Mouse (Mus musculus): ENCODE results near the gene Gm11437.
A peak's percentile ranks its signal among the peaks of the same experiment; 100 is the strongest.

Gene Gm11437

GRCm38 (mm10) chr11:84167046-84167526, at the start of gene Gm11437:
Gene Gm11437 (minus strand): TSS chr11:84167476.
- no peak for DNase-seq

- no peak for DNase-seq
Observed at GRCm38 (mm10) chr11:84210876-84211275, 43.6 kb upstream of the Gm11437 start.

- no peak for DNase-seq
Observed at GRCm38 (mm10) chr11:84205776-84206175, 38.5 kb upstream of the Gm11437 start.

DNA sequence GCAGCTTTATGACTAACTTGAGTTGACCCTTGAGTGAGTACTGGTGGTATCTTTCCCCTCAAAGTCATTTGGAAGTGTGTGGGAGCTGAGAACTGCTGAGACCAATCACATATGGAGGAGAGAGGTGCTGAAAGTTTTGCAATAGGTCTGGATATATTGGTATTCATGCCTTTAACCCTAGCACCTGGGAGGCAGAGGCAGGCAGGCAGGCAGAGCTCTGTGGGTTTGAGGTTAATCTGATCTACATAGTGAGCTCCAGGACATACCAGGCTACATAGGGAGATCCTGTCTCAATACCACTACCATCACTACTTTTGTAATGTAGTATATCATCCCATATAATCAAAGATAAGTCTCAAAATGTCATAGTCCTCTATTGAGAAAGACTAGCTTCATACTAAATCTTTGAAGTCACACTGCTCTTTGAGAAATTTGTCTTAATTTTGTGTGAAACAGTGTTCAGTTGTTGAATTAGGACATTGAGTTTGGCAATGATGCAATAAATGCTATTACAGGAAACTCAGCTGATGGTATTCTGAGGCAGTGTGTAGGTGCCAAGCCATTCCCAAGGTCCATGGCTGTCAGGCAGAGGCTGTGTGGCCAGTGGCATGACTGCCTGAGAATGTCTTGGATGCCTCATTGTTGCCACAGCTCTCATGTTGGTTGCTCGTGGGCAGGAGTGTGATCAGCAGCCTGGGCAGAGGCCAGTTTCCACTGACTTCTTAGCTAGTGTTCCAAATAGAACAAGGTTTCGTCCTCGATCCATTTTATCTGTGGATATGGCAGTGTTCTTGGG, 30.5 kb upstream of the Gm11437 start:
- DNase-seq, result peak; percentile 12

- no peak for DNase-seq
Observed at GRCm38 (mm10) chr11:84194751-84195150, 27.5 kb upstream of the Gm11437 start.

- peak; percentile 56 for DNase-seq
Observed at GRCm38 (mm10) chr11:84193249-84193648, 26.0 kb upstream of the Gm11437 start.

GRCm38 (mm10) chr11:84190581-84191233, 23.4 kb upstream of the Gm11437 start:
- no peak for DNase-seq

DNA sequence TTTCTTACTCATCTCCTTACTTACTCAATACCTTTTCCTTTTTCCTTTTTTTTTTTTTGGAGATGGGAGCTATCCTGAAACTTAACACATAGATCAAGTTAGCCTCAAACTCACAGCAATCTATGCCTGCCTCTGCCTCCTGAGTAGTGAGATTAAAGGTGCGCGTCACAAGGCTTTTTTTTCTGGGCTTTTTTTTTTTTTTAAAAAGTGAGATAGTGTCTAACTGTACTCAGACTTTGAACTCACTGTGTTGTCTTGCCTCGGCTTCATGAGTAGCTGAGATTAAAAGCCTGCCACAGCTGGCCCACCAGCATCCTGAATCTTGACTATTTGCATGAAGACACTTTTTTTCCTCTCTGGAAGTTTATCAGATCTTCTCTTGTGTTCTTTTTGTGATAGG, 21.3 kb upstream of the Gm11437 start:
- no peak for DNase-seq

DNA sequence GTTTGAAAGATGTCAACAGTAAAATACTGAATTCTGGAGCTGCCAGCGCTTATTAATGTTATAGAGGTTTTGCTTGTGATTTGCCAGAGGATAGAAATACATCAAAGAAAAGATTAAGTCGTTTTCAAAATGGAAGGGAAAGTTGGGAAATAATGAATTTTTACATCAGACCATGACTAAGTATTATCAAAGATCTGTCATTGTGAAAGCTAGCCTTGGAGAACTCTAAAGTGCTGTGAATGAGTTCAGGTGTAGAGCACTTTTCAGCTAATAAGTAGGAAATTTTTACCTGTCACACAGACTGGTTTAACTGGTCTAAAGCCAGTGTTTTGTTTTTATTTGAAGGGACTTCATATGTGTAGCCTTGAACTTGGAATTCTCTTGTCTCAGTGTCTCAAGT, 14.0 kb upstream of the Gm11437 start:
- no peak for DNase-seq

GRCm38 (mm10) chr11:84179954-84180598, 12.8 kb upstream of the Gm11437 start:
- peak; percentile 76 for DNase-seq

DNA sequence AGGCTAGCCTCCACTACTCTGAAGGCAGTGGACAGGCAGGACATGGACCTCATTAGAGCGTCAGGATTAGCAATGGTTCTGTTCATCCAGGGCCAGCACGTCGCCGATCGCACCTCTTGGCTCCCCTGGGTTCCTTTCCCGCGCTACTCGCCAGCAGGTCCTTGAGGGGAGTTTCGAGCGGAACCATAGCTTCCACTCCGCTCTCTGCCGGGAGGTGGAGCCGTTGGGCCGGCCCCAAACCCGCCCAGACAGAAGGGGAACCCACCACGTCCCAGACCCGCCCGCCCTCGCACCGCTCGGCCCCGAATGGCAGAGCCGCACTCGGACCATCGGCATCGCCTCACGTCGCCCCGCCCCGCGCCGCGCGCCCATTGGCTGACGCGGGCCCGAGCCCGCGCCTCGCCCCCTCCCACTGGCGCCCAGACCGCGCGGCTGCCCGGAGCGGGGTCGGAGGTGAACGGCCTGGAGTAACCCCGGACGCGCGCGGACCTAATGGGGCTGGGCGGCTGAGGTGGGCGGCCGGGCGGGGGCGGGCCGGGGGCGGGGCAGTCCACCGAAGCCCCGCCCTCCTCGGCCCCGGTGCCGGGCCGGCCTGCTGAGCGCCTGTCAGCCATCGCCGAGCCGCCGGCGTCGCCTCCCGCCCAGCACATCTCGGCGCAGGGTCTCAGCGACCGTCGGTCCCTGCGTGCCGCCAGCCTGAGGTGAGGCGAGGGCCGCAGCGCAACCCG, 12.1 kb upstream of the Gm11437 start:
- DNase-seq, result peak; percentile 97

GRCm38 (mm10) chr11:84178571-84178970, 11.3 kb upstream of the Gm11437 start:
- no peak for DNase-seq

DNA sequence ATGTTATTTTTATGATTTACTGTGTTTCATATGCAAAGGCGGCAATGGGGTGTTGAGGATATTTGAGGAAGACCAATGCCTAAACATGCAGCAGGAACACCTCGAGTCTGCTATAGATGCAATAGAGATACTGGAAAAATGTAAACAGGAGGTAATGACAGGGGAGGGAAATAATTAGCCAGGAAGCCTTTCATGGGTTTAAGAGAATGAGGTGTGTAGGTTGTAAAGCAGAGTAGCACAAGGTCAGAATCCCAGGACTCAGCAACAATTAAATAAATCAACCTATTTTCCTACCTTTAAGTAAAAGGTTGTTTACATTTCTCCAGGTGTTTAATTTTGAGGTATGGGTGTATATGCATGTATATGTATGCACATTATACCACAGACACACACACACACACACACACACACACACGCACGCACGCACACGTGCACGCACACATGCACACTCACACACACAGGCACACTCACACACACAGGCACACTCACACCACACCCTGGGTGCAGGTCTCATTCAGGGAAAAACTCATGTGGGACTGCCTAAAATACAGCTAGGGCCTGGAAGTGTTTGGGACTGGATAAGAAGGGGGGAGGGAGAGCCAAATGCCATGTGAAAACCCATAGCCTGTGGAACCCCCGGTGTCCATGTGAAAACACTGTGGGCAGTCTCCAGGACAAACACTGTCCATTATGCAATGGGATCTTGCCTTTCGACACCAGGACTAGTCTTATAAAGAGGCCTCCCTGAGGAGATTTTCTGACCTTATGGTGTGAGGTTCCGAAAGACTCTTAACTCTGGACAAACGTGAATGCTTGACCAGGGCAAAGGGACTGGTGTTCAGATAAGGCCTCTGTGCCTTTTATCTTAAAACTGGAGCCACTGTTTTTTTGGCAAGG, 5.5 kb upstream of the Gm11437 start:
- DNase-seq, result no peak

DNA sequence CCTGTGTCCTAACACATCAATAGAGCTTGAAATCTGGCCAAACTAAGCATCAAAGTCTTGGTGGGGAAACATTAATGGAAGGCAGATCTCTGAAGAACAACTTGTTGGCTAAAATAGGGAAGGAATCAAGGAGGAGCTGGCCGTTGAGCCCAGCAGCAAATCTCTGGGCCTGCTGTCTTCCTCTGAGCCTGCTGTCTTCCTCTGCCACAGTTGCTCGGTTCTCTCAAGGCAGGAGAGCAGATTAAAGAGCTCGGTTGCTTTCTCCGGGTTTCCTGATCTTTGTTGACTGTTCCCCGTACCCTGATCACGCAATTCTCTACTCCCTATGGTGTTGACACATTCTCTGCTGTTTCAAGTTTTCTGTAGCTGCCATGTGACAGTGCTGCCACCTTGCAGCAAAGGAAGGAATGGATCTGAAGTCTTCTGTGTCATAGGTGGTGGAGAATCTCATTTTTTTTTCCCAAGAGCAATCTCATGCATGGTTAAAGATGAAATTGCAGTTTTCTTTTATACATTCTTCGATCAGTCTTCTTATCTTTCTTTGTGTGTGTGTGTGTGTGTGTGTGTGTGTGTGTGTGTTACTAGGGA, 1.5 kb upstream of the Gm11437 start:
- peak; percentile 46 for DNase-seq

GRCm38 (mm10) chr11:84164561-84164960, 2.7 kb downstream of the Gm11437 start:
- DNase-seq, result no peak

DNA sequence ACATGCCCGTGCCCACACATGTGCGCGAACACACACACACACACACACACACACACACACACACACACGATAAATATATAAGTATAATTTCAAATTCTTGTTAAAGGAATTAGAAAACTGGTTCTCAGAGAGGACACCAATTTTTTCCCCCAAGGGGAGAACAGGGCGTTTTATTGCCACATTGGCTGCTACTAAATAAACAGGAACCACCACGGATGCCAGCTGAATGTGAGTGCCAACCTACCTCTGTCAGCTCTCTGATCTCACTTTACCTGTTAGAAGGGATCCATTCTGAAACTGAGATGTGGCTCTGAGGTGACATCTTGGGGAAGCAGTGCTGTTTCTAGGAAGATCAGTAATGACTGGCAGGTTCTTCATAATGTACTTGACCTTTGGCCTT, 3.2 kb downstream of the Gm11437 start:
- no peak for DNase-seq

DNA sequence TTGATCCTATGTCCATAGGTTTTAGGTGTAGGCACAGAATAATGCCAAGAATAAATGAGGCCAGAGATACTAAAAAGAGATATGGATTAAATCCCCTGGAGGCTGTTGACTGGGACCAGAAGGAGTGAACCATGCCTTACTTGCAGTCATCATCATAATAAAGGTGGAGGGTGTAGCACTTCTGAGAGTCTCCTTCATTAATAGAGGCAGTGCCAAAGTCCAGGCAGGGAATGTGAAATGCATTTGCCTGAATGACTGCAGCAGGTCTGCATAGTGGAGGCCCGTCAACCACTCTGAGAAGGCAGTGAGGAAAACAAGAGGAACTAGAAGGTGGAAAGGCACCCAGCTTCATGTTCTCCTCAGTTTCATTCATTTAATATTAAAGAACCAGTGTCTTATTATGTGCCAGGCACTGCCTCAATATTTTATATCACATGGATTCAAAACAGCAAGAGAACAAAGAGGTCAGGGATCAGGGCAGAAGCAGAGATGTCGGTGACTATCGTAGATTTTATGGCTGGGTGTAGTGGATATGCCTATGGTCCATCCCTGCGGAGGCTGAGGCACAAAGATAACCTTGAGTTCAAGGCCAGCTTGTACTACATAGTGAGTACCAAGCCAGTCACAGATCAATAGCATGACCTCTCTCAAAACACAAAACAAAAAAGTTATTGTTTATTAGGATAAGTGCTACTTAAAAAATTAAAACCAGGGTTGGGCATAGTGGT, 10.6 kb downstream of the Gm11437 start:
- no peak for DNase-seq

DNA sequence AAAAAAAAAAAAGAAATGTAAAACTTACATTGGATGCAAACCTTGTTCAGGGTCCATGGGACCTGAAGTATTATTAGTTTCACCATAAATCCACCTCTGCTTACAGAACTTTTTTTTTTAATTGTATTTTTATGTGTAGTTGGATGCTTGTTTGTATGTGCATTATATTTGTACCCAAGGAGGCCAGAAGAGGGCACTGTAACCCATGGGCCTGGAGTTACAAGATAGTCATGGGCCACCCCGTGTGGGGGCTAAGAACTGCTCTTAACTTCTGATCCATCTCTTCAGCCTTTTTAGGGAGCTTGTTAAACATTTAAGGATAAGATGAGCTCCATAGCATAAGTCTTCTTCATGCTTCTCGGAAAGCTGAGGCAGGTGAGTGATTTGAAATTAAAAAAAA, 16.4 kb downstream of the Gm11437 start:
- DNase-seq, result no peak

GRCm38 (mm10) chr11:84146081-84146480, 21.2 kb downstream of the Gm11437 start:
- peak; percentile 36 for DNase-seq

- no peak for DNase-seq
Observed at GRCm38 (mm10) chr11:84145201-84145798, 22.0 kb downstream of the Gm11437 start.

Measured in kidney, adult 11 months (tissue).